Mouse (Mus musculus): Measurements from ENCODE around the gene Ppp1r13l. TPM values are rescaled to one million over a fixed set of nuclear protein-coding genes. Genes with fewer than 3 reads are reported as not detected.
A peak's percentile ranks its signal among the peaks of the same experiment; 100 is the strongest.

The Ppp1r13l gene
- polyA plus RNA-seq, 1 experiment = 5.0 TPM

- Histone ChIP-seq H3K4me1 (ENCODE audit: control insufficient read depth, insufficient read depth, low read length) (peaks cover 6% of the 10 kb centered on the region), H3K4me3 (ENCODE audit: insufficient read depth, low read length) (no peak overlapping the region), H3K27ac (ENCODE audit: insufficient read depth, low read length) (no peak overlapping the region)
- no peak for TF ChIP-seq CTCF (IDR thresholded peaks at IDR 0.05; ENCODE audit: extremely low read depth, insufficient read depth, low read length)
- no peak for TF ChIP-seq POLR2A (IDR thresholded peaks at IDR 0.05; ENCODE audit: extremely low read depth, insufficient read depth, low read length)
Measured at GRCm38 (mm10) chr7:19331910-19332309, 27.6 kb upstream of the Ppp1r13l start.

GRCm38 (mm10) chr7:19332709-19333352 is 26.7 kb upstream of the Ppp1r13l start:
- peaks cover 8% of the 10 kb centered on the region for H3K4me1 ChIP-seq (ENCODE audit: control insufficient read depth, insufficient read depth, low read length)
- TF ChIP-seq CTCF (IDR thresholded peaks at IDR 0.05; ENCODE audit: extremely low read depth, insufficient read depth, low read length) = no peak
- no peak for TF ChIP-seq POLR2A (IDR thresholded peaks at IDR 0.05; ENCODE audit: extremely low read depth, insufficient read depth, low read length)
- H3K27ac ChIP-seq (ENCODE audit: insufficient read depth, low read length) = peak overlapping the region; percentile 99
- H3K4me3 ChIP-seq (ENCODE audit: insufficient read depth, low read length) = peak overlapping the region; percentile 77

GRCm38 (mm10) chr7:19335583-19335982 is 24.0 kb upstream of the Ppp1r13l start:
- TF ChIP-seq POLR2A (IDR thresholded peaks at IDR 0.05; ENCODE audit: extremely low read depth, insufficient read depth, low read length) (no peak), CTCF (IDR thresholded peaks at IDR 0.05; ENCODE audit: extremely low read depth, insufficient read depth, low read length) (no peak)
- Histone ChIP-seq H3K4me1 (ENCODE audit: control insufficient read depth, insufficient read depth, low read length) (peaks cover 8% of the 10 kb centered on the region), H3K27ac (ENCODE audit: insufficient read depth, low read length) (no peak overlapping the region), H3K4me3 (ENCODE audit: insufficient read depth, low read length) (no peak overlapping the region)

- H3K4me1 ChIP-seq (ENCODE audit: control insufficient read depth, insufficient read depth, low read length) = peaks cover 8% of the 10 kb centered on the region
- peak overlapping the region; percentile 60; the same call in 1 of the 2 replicates for H3K27ac ChIP-seq (ENCODE audit: insufficient read depth, low read length)
- TF ChIP-seq POLR2A (IDR thresholded peaks at IDR 0.05; ENCODE audit: extremely low read depth, insufficient read depth, low read length) = no peak
- TF ChIP-seq CTCF (IDR thresholded peaks at IDR 0.05; ENCODE audit: extremely low read depth, insufficient read depth, low read length) = no peak
- no peak overlapping the region for H3K4me3 ChIP-seq (ENCODE audit: insufficient read depth, low read length)
Measured at GRCm38 (mm10) chr7:19337122-19337521, 22.4 kb upstream of the Ppp1r13l start.

GRCm38 (mm10) chr7:19338060-19338459 is 21.5 kb upstream of the Ppp1r13l start:
- H3K4me3 ChIP-seq (ENCODE audit: insufficient read depth, low read length) = no peak overlapping the region
- peaks cover 6% of the 10 kb centered on the region for H3K4me1 ChIP-seq (ENCODE audit: control insufficient read depth, insufficient read depth, low read length)
- TF ChIP-seq POLR2A (IDR thresholded peaks at IDR 0.05; ENCODE audit: extremely low read depth, insufficient read depth, low read length) = no peak
- no peak for TF ChIP-seq CTCF (IDR thresholded peaks at IDR 0.05; ENCODE audit: extremely low read depth, insufficient read depth, low read length)
- no peak overlapping the region for H3K27ac ChIP-seq (ENCODE audit: insufficient read depth, low read length)

GRCm38 (mm10) chr7:19338596-19338995 is 21.0 kb upstream of the Ppp1r13l start:
- Histone ChIP-seq H3K4me3 (ENCODE audit: insufficient read depth, low read length) (no peak overlapping the region), H3K4me1 (ENCODE audit: control insufficient read depth, insufficient read depth, low read length) (peaks cover 6% of the 10 kb centered on the region), H3K27ac (ENCODE audit: insufficient read depth, low read length) (no peak overlapping the region)
- TF ChIP-seq CTCF (IDR thresholded peaks at IDR 0.05; ENCODE audit: extremely low read depth, insufficient read depth, low read length) = no peak
- no peak for TF ChIP-seq POLR2A (IDR thresholded peaks at IDR 0.05; ENCODE audit: extremely low read depth, insufficient read depth, low read length)

GRCm38 (mm10) chr7:19341250-19341649 is 18.3 kb upstream of the Ppp1r13l start:
- H3K4me3 ChIP-seq (ENCODE audit: insufficient read depth, low read length) = peak overlapping the region; percentile 55; the same call in 1 of the 2 replicates
- no peak overlapping the region for H3K27ac ChIP-seq (ENCODE audit: insufficient read depth, low read length)
- H3K4me1 ChIP-seq (ENCODE audit: control insufficient read depth, insufficient read depth, low read length) = peaks cover 9% of the 10 kb centered on the region
- no peak for TF ChIP-seq POLR2A (IDR thresholded peaks at IDR 0.05; ENCODE audit: extremely low read depth, insufficient read depth, low read length)
- no peak for TF ChIP-seq CTCF (IDR thresholded peaks at IDR 0.05; ENCODE audit: extremely low read depth, insufficient read depth, low read length)

- H3K27ac ChIP-seq (ENCODE audit: insufficient read depth, low read length) = 0 out of 2 replicates have a peak overlapping the region, but pooled peaks have one; percentile 7
- peak overlapping the region; percentile 55 for H3K4me3 ChIP-seq (ENCODE audit: insufficient read depth, low read length)
- TF ChIP-seq CTCF (IDR thresholded peaks at IDR 0.05; ENCODE audit: extremely low read depth, insufficient read depth, low read length) = no peak
- TF ChIP-seq POLR2A (IDR thresholded peaks at IDR 0.05; ENCODE audit: extremely low read depth, insufficient read depth, low read length) = no peak
- peaks cover 7% of the 10 kb centered on the region for H3K4me1 ChIP-seq (ENCODE audit: control insufficient read depth, insufficient read depth, low read length)
Measured at GRCm38 (mm10) chr7:19341761-19342409, 17.7 kb upstream of the Ppp1r13l start.

- Histone ChIP-seq H3K4me3 (ENCODE audit: insufficient read depth, low read length) (peak overlapping the region; percentile 55), H3K4me1 (ENCODE audit: control insufficient read depth, insufficient read depth, low read length) (peaks cover 5% of the 10 kb centered on the region), H3K27ac (ENCODE audit: insufficient read depth, low read length) (no peak overlapping the region)
- TF ChIP-seq CTCF (IDR thresholded peaks at IDR 0.05; ENCODE audit: extremely low read depth, insufficient read depth, low read length) (peak; percentile 86), POLR2A (IDR thresholded peaks at IDR 0.05; ENCODE audit: extremely low read depth, insufficient read depth, low read length) (no peak)
Measured at GRCm38 (mm10) chr7:19342481-19343027, 17.0 kb upstream of the Ppp1r13l start.

All from cortical plate, adult 2 months (tissue).